Mouse (Mus musculus) liver, postnatal 0 days (tissue): Measurements from ENCODE around the gene Pdia6. TPM values are rescaled to one million over a fixed set of nuclear protein-coding genes. Genes with fewer than 3 reads are reported as not detected.
A peak's percentile ranks its signal among the peaks of the same experiment; 100 is the strongest.

Experiments
- ATAC-seq: fragments of 200-750 bp; cut with Nextera tagmentation; 2 replicates; pipeline ENCODE4 v1.8.0; 2017; ENCODE audit warnings: mild to moderate bottlenecking, moderate library complexity
- DNase-seq: peaks from one replicate; pipeline ENCODE4 v3.0.0-alpha.2; 2016
- H3K27ac ChIP-seq: fragments of 300-500 bp; sonication (generic); 2 replicates; pipeline ENCODE4 v1.5.1; 2014; ENCODE audit warnings: antibody characterized with exemption, moderate library complexity, mild to moderate bottlenecking, low read depth
- H3K27me3 ChIP-seq: fragments of 300-500 bp; sonication (generic); 2 replicates; pipeline ENCODE4 v1.6.1; 2014; ENCODE audit warnings: low read length, control low read depth, mixed read lengths; ENCODE audit not compliant: insufficient read depth
- H3K36me3 ChIP-seq: fragments of 300-500 bp; sonication (generic); replicated peaks from 2 replicates; pipeline ENCODE4 v1.6.1; 2014; ENCODE audit warnings: mild to moderate bottlenecking, control low read depth, low read length, moderate library complexity, mixed read lengths; ENCODE audit not compliant: insufficient read depth
- H3K4me1 ChIP-seq: fragments of 300-500 bp; sonication (generic); 2 replicates; pipeline ENCODE4 v1.6.1; 2014; ENCODE audit warnings: antibody characterized with exemption, mild to moderate bottlenecking, control low read depth; ENCODE audit not compliant: insufficient read depth
- H3K4me2 ChIP-seq: fragments of 300-500 bp; sonication (generic); 2 replicates; pipeline ENCODE4 v1.6.1; 2014; ENCODE audit warnings: low read depth, mild to moderate bottlenecking, low read length, moderate library complexity, mixed read lengths
- H3K4me3 ChIP-seq: fragments of 300-500 bp; sonication (generic); 2 replicates; pipeline ENCODE4 v1.5.1; 2014; ENCODE audit warnings: low read depth, low read length
- H3K9ac ChIP-seq: fragments of 300-500 bp; sonication (generic); replicated peaks from 2 replicates; pipeline ENCODE4 v1.6.1; 2014; ENCODE audit warnings: mild to moderate bottlenecking, moderate library complexity
- H3K9me3 ChIP-seq: fragments of 300-500 bp; sonication (generic); 2 replicates; pipeline ENCODE4 v1.6.1; 2016; ENCODE audit warnings: mild to moderate bottlenecking, control low read depth, low read length, mixed read lengths
- CTCF ChIP-seq: sonication (generic); IDR thresholded peaks from 2 replicates; pipeline ENCODE4 v1.5.1; 2016; ENCODE audit warnings: antibody characterized with exemption, low read depth
- EP300 ChIP-seq: IDR thresholded peaks from 2 replicates; pipeline ENCODE4 v1.6.1; 2016; ENCODE audit warnings: antibody characterized with exemption, low read depth, mild to moderate bottlenecking
- WGBS: fragments of 180-500 bp; shearing (Covaris S2); extraction: QIAGEN DNeasy Blood & Tissue Kit; methylation state at CpG from one replicate; pipeline ENCODE4 v1.1.7; 2014; ENCODE audit not compliant: insufficient replicate concordance; 5-methylcytosine and 5-hydroxymethylcytosine counted together
- polyA plus RNA-seq: library from polyadenylated mRNA; unstranded; fragments of >200 nt; fragmentation: Nextera tagmentation; extraction: Ambion mirVana; gene quantifications from 2 replicates; pipeline ENCODE4 v1.2.1, GENCODE M21; 2015

Pdia6 gene
- polyA plus RNA-seq, 1 experiment from 2014 or later, result 133 TPM

- Histone ChIP-seq H3K36me3 (no peaks in the 10 kb centered on the region), H3K4me2 (peak overlapping the region; percentile 67), H3K27me3 (peaks cover 27% of the 10 kb centered on the region), H3K27ac (no peak overlapping the region), H3K9ac (no peak overlapping the region), H3K4me3 (peak overlapping the region; percentile 38; the same call in 1 of the 2 replicates), H3K4me1 (peaks cover 7% of the 10 kb centered on the region; the same call in 1 of the 2 replicates), H3K9me3 (no peaks in the 10 kb centered on the region)
- peak; percentile 30 for DNase-seq
- WGBS, result 6% methylated on average over 51 of the region's 51 CpGs
- no peak for TF ChIP-seq EP300
- ATAC-seq, result peak; percentile 67
These were observed 58.5 kb downstream of the Pdia6 start for GRCm38 (mm10) chr12:17324549-17325470.

- H3K9ac ChIP-seq, result no peak within 1 kb of the TSS
- DNase-seq (no peak), ATAC-seq (no peak)
- H3K36me3 ChIP-seq, result no peaks in the 10 kb centered on the region
- WGBS, result 54% methylated on average over 3 of the region's 3 CpGs
- peaks cover 6% of the 10 kb centered on the region; the same call in 1 of the 2 replicates for H3K4me1 ChIP-seq
- no peak within 1 kb of the TSS for H3K27ac ChIP-seq
- TF ChIP-seq EP300 (no peak), CTCF (no peak)
- peaks cover 11% of the 10 kb centered on the region for H3K27me3 ChIP-seq
- H3K4me2 ChIP-seq, result no peak within 1 kb of the TSS
- no peak within 1 kb of the TSS for H3K4me3 ChIP-seq
- no peaks in the 10 kb centered on the region for H3K9me3 ChIP-seq
These were observed 62.9 kb downstream of the Pdia6 start, which contains the start of gene Atp6v1c2 for GRCm38 (mm10) chr12:17329259-17329658. Atp6v1c2 (minus strand) TSS chr12:17329359.

GRCm38 (mm10) chr12:17333459-17333858, 67.1 kb downstream of the Pdia6 start:
- Histone ChIP-seq H3K9me3 (no peaks in the 10 kb centered on the region), H3K27me3 (no peaks in the 10 kb centered on the region), H3K9ac (no peak overlapping the region), H3K4me1 (no peaks in the 10 kb centered on the region), H3K4me3 (no peak overlapping the region), H3K27ac (no peak overlapping the region), H3K4me2 (no peak overlapping the region), H3K36me3 (no peaks in the 10 kb centered on the region)
- DNase-seq (peak; percentile 45), ATAC-seq (peak; percentile 93)
- WGBS, result 21% methylated on average over 1 of the region's 1 CpGs
- TF ChIP-seq CTCF (no peak), EP300 (no peak)

Other genes starting within 250 kb of the Pdia6 start
- gene Kcnf1, start 89.7 kb upstream of the Pdia6 start, polyA plus RNA-seq, result 0.14 and 0.17 TPM in 2 replicates
- 0.18 TPM in 2 replicates for gene Atp6v1c2, start 62.8 kb downstream of the Pdia6 start, polyA plus RNA-seq
- gene Nol10, start 81.9 kb downstream of the Pdia6 start, polyA plus RNA-seq, result 4.4 and 5.3 TPM in 2 replicates